Mouse (Mus musculus): ENCODE measurements at regions not wholly inside any gene's neighbourhood (a gene's known extent, or its start where the extent isn't known, plus 50 kb on each side); places are given as distances from the start of the nearest gene placed in this dataset.

DNA sequence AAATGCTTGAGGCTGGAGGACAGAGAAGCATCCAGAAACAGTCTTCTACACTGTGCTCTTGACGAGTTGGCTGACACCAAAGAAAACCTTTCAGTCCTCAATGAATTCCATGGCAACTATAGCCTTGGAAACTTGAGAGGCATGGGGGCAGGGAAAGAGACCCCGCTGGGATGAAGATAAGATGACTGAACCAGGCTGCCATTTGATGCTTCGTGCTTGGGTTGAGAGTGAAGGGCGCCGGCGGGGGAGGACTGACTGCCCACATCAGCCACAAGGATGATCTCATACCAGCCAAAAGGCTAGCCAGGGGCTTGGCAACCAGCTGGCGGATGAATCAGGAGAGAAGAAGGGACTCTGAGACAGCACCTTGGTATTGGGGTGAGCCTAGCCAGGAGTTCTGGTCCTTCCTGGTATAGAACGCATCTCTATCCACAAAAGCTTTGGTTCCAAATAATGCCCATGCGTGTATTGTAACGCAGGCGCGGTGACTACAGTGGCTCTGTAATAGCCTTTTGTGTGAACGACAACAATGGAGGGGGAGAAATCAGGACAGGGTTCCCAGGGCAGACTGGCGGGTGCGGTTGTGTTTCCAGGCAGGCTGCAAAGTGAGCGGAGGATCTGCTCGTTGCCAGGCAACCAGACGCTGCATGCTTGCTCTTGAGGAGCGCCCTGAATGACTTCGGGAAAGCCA is 55.0 kb upstream of the Dars start:
- 5% methylated on average over 20 of the region's 20 CpGs for WGBS
- Histone ChIP-seq H3K27ac (ENCODE audit: insufficient read depth, low read depth, low read length) (no peak overlapping the region), H3K4me3 (ENCODE audit: insufficient read depth, low read depth, low read length) (peak overlapping the region; percentile 30), H3K4me1 (ENCODE audit: control insufficient read depth, insufficient read depth, low read length) (peaks cover 10% of the 10 kb centered on the region)
- TF ChIP-seq POLR2A (IDR thresholded peaks at IDR 0.05; ENCODE audit: insufficient read depth, low read depth, low read length), result 0 out of 2 replicates have a peak, but pooled peaks have one; percentile 10
- no peak for TF ChIP-seq CTCF (IDR thresholded peaks at IDR 0.05; ENCODE audit: insufficient read depth, low read depth, low read length)

GRCm38 (mm10) chr1:128470786-128471185 is 53.6 kb upstream of the Dars start:
- no peak for TF ChIP-seq CTCF (IDR thresholded peaks at IDR 0.05; ENCODE audit: insufficient read depth, low read depth, low read length)
- no peak for TF ChIP-seq POLR2A (IDR thresholded peaks at IDR 0.05; ENCODE audit: insufficient read depth, low read depth, low read length)
- peaks cover 10% of the 10 kb centered on the region for H3K4me1 ChIP-seq (ENCODE audit: control insufficient read depth, insufficient read depth, low read length)
- 37% methylated on average over 2 of the region's 2 CpGs for WGBS

DNA sequence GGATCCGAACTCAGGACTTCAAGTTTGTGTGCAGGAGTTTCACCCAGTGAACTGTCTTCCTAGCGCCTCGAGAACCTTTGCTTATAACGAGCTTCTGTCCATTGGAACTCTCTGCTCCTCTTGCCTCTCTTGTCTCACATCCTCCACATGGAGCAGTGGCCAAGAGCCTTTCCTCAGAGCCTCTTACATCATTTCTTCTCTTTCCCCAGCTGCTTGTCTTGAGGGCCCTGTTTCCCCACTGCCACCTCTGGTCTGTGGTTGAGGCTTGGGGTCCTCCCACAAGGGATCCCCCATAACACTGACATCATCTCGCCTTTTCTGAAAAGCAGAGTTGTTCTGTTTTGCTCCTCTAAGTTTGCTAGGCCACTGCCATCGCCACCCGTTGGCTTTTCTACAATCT is 51.9 kb upstream of the Dars start:
- Histone ChIP-seq H3K4me1 (ENCODE audit: control insufficient read depth, insufficient read depth, low read length) (peaks cover 10% of the 10 kb centered on the region), H3K27ac (ENCODE audit: insufficient read depth, low read depth, low read length) (no peak overlapping the region), H3K4me3 (ENCODE audit: insufficient read depth, low read depth, low read length) (no peak overlapping the region)
- 97% methylated on average over 7 of the region's 7 CpGs for WGBS
- TF ChIP-seq POLR2A (IDR thresholded peaks at IDR 0.05; ENCODE audit: insufficient read depth, low read depth, low read length), result no peak
- no peak for TF ChIP-seq CTCF (IDR thresholded peaks at IDR 0.05; ENCODE audit: insufficient read depth, low read depth, low read length)

More at GRCm38 (mm10) chr1:128470786-128471185, 53.6 kb upstream of the Dars start:
- Histone ChIP-seq H3K4me3 (ENCODE audit: insufficient read depth, low read depth, low read length) (no peak overlapping the region), H3K27ac (ENCODE audit: insufficient read depth, low read depth, low read length) (no peak overlapping the region)
